Mouse (Mus musculus): ENCODE data around the gene Dab2ip.

GRCm38 (mm10) chr2:35627298-35627898 lies 69.3 kb downstream of the Dab2ip start:
- TF ChIP-seq EP300 (optimal IDR thresholded peaks at IDR 0.05) (no peak), CTCF (IDR thresholded peaks at IDR 0.05; ENCODE audit: low read depth) (no peak)
